Mouse (Mus musculus) Muller cell, postnatal 12 days (primary cell): ENCODE measurements at regions not wholly inside any gene's neighbourhood (a gene's known extent, or its start where the extent isn't known, plus 50 kb on each side); places are given as distances from the start of the nearest gene placed in this dataset.
A peak's percentile ranks its signal among the peaks of the same experiment; 100 is the strongest.
"Not testable (repeated sequence)": the region's sequence is repeated elsewhere in the genome, so short reads cannot be mapped to it uniquely, and the experiment has no call there.

Experiments
- DNase-seq: peaks from one replicate; pipeline ENCODE4 v3.0.0-alpha.2; 2015; ENCODE audit errors: inconsistent ontology term

DNA sequence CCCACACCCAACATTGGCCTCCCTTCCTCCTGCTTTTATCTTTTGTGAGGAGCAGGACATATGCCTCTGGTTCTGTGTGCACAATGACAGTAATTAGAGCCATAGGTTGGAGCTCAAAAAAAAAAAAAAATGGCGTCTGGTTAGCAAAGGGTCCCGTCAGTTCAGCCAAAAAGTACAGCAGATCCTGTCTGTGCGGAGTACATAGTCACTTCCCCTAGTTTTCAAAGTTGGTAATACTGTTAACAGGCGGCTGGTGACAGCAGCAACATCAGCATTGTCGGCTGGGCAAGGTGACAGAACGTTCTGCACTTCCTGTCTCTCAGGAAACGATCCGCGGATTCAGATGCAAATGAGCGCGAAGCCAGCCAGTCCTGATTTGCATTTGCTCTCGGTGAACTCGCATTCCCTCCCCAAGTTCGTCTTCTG lies 642.4 kb upstream of the Gm19410 start:
- peak; percentile 12 for DNase-seq

DNA sequence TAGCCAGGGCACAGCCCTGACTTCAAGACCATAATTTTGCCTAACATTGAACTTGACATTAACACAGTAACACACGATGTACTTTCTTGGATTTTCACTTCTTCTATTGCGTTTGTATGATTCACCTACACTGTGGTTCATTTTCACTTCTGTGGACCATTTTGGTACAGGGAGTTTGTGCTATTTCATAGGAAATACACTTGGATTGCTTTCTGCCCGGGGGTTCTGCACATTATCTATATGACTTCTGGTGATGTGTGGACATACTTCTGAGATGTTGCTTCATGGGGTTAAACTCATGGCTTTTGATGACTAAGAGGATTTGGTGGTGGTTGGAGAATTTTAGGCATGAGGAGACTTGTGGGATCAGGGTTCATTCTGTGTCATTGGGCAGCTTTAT lies 640.4 kb upstream of the Gm19410 start:
- DNase-seq, result no peak

DNA sequence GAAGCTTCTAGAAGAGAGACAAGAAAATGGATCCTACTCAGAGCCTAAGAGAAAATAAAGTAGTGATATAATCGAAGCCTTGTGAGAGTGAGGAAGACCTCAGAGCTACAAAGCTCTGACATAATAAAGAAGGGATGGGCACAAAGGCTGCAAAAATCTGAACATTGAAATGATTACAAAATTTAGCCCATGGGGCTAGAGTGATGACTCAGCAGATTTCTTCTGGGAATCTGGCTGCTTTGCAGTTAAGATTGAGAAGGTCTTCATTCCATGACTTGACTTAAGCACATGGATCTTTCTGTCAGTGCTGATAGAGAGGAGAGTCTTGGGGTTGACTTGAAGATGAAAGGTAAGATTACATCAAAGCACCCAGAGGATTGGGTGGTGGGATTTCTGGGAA lies 633.3 kb upstream of the Gm19410 start:
- no peak for DNase-seq

DNA sequence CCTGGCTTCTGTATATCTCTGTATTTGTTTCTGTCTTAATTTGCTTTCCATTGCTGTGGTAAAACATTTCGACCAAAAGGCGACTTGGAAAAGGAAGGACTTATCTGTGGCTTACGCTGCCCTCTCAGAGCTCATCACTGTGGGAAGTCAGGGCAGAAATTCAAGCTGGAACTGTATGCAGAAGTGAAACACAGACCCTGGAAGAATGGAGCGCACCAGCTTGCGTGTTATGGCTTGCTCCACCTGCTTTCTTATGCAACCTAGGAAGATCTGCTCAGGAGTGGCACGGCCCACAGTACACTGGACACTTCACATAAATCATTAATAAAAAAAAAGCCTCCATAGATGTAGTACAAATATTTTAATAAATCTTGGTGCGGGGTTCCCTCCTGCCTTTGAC lies 630.0 kb upstream of the Gm19410 start:
- no peak for DNase-seq

DNA sequence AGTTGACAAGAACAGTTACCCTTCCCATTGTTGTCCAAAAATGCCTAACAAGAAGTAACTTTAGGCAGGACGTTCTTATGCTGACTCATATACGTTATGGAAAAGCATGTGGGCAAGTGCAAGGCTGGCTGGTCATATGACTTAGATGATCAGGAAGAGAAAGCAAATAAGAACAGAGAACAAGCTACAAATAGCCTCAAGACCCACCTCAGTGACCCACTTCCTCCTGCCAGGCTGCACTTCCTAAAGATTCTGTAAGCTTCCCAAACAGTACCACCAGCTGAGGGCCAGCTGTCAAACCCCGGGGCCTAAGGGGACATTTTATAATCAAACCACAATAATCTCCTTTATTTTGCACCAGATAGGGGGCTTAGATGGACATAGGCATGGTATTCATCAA lies 628.9 kb upstream of the Gm19410 start:
- no peak for DNase-seq

DNA sequence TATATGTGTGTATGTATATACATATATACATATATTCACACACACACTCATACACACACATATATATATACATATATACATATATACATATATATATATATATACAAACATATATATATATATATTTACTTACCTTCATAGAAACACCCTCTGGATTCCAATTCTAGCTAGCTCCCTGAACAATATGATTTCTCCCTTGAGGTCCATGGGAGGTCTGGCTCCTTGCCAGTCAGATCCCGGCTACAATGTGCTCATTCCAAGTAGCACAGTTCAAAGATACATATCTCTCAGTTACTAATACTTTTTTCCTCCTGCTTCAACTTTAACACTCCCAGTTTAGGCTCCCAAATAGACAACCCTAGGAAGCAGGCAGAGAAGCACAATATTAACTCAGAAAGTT lies 624.8 kb upstream of the Gm19410 start:
- no peak for DNase-seq

DNA sequence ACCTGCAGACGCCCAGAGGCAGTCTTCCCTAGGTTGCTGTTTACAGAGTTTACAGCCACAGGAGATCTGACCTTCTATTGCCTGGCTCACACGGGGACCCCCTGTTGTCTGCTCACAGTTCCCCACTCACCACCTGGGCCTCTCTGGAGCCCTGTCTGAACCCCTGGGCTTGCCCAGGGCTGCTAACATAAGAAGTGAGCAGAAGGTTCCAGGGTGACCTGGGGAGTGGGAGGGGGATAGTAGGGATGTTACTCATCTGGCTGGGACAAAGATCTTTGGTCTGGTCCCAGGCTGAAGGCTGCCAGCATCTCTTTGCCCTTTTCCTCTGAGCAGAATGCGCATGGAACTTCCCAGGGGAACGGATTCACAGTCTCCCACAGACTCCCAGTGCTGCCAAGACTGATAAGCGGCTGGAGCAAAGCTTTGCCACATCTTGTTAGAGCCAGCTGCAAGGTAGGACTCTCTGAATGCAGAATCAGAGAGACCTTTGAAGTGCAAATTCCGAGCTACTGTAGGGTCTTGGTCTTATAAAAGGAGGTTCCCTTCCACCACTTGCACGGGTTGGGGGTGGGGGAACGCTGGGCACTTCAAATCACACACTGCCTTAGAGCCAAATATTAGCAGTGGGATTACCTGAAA lies 622.5 kb upstream of the Gm19410 start:
- no peak for DNase-seq

DNA sequence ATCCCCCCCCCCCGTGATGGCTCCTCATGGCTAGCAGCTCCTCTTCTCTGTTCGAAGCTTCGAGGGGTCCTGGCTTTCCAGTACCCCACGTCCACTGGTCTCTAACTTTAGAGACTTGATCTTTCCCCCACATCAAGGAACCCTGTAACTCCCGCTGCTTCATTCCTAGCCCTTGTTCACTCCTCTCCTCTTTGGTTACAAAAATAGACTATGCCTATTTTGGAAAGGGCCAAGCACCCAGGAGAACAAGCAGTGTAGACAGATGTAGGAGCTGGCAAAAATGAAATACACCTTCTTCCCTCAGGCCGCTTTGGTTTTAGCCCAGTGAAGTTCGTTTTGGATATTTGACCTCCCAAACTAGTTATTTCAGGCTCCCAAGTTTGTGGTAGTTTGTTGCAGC lies 621.9 kb upstream of the Gm19410 start:
- DNase-seq, result no peak

DNA sequence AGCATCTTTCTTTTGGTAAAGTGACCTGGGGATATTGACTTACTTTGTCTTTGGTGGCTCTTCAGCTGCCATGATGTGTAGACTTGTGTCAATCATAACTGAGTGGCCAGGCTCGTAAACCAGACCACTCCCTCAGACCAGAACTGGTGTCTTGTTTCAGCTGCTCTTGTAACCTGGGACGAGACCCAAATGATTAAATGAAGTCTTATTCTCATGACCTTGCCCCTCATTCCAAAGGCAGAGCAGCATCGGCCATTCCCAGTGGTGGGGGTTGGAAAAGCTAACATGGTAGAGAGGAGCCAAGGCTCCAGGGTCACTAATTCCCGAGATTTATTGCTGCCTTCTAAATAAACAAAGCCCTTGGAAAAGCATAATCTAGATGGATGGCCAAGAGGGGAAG lies 621.2 kb upstream of the Gm19410 start:
- no peak for DNase-seq

DNA sequence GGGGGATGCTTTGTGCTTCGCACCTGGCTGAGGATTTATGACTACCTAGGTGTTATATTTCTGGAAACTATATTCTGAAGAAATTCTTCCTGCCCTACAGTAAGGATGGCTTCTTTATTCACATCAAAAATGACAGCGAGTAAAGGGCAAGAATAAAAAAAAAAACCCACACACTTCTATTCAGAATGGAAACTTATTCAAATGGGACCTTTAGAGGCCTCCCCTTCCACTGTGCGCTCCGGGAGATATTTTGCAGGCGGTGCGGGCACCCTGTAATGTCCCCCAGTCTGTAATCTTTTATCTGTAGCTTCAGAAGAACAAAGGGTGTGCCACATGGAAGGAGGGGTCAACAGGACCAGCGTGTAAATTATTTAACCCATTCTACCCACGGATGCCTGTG lies 618.1 kb upstream of the Gm19410 start:
- DNase-seq, result no peak

DNA sequence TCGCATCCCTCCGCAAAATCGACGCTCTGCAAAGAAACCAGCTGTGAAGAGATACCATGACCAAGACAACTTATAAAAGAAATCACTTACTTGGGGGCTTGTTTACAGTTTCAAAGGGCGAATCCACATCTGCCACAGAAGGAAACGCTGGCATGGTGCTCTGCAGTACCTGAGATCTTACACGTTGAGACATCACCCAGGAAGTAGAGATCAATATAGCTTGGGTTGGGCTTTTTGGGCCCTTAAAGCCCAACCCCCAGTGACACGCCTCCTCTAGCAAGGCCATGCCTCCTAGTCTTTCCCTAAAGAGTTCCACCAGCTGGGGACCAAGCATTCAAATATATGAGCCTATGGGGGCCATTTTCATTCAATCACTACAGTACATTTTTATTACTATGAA lies 617.6 kb upstream of the Gm19410 start:
- no peak for DNase-seq

DNA sequence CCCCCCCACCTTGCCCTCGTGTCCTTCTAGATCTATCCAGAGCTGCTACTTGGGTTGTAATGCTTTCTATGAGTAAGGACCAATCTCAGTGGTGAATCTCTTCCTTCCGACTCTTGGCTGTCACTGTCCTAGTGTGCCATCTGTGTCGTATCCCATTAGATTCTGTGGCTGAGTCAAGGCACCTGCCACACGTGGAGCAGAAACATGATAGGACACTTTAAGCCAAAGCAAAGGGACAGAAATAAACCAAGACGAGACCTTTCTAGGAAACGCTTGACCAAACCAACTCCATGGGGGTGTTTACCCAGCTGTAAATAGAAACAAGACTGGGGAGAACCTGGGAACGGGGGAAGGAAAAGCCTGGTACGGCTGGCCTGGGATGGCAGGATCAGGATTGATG lies 613.0 kb upstream of the Gm19410 start:
- DNase-seq, result no peak

DNA sequence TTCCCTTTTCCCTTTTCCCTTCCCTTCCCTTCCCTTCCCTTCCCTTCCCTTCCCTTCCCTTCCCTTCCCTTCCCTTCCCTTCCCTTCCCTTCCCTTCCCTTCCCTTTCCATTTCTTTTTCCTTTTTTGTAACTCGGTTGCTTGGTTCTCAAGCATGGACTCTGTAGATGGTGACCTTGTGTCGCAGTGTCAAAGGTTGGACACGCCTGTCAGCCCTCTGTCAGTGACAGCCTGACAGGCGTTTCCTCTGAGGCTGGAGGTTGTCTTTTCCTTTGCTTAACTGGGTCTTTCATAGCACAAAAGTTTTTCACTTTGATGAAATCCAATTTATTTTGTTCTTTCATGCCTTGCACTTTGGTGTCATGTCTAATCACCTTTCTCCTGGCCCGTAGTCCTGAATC lies 609.3 kb upstream of the Gm19410 start:
- DNase-seq, result no peak

DNA sequence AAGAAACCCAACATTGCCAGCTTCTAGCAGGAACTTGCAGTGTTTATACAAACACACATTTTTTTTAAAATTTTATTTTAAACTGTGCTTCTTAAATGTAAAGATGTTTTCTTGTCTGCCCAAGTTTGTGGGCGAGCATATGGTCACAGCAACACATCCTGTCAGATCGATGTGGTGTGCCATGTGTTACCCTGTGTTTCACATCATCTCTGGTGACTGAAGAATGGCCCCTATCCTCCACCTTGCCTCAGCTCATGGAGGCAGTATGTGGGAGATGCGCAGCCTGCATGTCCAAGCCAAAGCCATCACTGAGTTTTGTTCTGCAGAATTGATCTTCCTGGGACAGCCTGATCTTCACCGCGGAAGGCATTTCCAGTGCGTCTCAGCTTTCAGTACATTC lies 607.9 kb upstream of the Gm19410 start:
- DNase-seq, result no peak

DNA sequence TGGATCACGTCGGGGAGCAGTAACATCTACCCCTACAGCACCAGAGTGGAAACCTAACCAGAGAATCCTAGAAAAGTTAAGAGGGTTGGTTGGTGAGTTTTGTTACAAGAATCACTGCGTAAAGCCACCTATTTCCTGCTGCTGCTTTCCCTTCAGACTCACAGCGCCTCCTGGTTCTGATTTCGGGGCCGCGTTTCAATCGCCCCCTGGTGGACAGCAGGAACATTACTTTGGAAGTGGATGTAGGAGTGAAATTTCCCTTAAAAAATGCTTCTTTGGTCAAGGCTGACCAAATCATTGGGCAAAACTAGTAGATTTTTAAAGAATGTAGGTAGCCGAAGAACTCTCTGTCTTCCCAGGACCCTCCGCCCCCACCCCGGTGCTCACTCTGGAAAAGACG lies 606.3 kb upstream of the Gm19410 start:
- peak; percentile 60 for DNase-seq

DNA sequence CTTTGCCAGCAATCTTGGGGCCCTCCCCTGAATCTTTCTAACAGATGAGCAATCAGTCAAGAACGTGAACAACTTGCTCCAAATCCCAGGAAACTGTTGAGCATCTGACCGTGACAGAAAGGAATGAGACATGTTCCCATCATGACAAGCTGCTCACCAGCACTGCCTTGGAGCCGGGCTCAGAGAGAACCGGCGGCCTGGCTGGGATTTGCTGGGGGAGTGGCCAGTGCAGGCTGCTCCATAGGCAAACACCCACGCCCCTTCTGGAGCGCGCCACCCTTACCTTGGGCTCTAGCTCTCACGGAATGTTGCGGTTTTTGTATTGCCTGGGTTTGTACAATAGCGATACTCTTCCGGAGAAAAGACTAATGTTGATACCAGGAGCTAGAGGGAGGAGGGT lies 605.4 kb upstream of the Gm19410 start:
- DNase-seq, result peak; percentile 39

DNA sequence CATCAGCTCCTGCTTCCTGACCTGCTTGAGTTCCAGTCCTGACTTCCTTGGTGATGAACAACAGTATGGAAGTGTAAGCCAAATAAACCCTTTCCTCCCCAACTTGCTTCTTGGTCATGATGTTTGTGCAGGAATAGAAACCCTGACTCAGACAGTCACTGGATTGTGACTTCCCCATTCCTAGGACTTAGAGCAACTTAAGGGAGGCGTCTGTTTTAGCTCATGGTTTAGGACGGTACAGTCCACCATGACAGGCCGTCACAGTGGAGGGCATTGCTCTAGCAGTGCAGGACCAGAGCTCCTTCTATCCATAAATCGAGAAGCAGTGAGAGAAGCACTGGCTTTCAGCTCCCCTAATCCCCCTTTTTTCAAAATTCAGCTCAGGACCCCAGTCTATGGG lies 603.4 kb upstream of the Gm19410 start:
- DNase-seq, result not testable (repeated sequence)

DNA sequence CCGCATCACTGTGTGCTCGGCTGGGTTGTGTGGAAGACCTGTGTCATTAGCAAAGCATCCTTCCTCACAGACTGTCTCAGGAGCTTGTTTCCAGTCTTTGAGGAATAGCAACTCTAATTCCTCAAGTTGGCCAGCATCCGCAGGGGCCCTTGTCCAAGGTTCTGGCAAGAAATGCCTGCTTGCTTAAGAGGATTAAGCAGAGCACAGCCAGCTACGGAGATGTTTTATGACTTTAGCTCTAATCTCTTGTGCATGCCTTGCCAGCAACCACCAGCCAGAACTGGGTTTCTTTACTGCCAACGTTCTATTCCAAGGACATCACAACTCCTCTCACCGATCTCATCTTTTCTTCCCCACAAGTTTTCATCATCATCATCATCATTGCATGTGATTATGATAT lies 599.0 kb upstream of the Gm19410 start:
- DNase-seq, result no peak

DNA sequence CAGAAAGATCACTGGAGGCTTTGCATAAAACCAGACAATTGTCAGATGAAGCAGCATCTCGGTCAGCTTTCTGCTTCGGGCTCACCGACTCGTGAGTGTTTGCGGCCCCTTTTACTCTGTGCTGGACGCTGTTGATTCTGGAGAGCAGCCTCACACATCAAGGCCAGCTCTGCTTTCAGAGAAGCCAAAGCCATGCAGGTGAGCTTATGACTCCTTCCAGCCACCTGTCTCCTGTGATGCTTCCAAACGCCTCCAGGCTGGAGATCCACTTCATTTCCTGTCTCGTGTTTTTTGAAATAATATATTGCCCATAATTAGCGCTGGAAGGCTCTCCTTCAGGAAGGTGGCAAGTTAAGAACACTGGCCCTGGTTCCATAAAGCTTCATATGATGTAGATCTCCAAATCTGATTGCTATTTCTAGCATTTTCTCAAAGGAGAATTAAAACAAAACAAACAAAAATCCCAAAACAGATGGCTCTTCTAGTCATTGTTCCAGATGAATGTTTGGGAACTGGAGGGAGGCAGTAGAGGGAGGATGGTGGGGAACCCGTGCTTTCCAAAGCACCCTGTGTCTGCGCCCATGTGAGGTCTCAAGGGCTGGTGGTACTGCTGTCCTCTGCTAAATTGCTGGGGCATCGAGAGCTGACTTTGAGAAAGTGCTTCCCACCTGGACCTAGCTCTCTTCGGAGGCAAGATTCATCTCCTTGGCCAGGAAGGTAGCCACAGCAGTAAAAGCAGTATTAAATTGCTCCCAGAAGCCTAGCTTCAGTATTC lies 593.9 kb upstream of the Gm19410 start:
- no peak for DNase-seq

DNA sequence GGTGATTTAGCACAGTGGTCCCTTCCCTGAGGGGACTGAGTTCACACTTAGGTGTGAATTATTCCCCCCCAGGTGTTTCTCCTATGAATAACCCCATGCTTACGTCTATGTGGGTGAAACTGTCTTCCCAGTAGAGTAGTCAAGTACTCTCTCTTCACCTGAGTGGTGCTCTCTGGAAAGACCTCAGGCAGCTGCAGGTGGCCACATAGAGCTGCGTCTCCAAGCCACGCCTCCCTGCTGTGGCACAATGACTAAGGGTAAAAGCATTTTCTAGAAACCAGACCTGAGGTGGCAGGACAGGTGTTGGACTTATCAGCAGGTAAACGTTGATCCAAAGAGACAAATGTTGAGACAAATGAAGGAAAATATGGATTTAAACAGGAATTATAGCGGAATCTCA lies 588.3 kb upstream of the Gm19410 start:
- no peak for DNase-seq

DNA sequence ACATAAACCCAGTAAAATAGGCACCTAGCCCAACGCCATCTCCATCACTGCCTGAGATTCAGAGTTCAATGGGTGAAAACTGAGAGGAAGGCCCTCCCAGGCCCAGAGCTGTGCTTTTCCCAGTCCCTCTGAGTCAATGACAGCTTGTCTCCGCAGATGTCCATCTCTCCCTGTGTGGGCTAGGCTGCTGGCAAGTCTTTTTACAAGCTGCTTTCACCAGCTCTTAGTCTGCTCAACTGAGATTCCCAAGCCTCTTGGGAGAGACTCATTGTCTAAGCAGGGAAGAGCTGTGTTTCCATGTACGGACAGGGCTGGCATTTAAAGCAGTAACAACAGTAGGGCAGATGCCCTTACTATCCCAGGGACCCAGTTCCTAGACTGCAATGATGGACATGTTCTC lies 585.5 kb upstream of the Gm19410 start:
- DNase-seq, result no peak

DNA sequence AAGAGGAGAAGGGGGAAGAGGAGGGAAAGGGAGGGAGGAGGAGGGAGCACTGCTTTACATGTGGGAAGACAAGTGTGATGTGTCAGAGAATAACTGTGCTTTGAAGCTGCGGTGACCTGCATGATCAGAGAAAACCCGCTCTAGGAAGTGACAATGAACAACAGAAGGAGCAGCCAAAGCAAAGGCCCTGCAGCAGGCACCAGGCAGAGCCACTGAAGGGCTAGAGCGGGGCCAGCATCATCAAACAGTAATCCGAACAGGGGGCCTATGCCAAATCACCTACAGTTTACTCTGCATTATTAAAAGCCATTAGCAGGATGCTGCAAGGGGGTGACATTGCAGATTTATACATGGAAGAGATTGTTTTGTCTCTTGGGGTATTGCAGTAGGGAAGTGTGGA lies 583.4 kb upstream of the Gm19410 start:
- no peak for DNase-seq

DNA sequence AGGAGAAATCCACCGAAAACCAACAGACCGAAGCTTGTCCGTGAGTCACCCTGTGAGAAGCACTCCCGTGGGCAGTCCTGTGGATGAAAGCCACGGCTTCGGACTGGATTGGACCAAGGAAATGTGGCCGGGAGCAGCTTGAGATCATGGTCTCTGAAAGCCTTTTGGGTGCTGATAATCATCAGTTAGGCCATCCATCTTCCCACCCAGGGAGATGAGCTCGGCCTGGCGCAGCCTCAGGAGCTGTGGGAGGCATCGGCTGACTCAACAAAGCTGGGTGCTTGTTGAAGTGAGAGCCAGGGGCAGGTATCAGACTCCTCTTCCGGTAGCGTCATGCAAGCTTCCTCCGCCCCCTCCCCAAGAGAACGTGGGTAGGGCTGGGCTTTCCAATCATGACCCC lies 582.2 kb upstream of the Gm19410 start:
- DNase-seq, result no peak

DNA sequence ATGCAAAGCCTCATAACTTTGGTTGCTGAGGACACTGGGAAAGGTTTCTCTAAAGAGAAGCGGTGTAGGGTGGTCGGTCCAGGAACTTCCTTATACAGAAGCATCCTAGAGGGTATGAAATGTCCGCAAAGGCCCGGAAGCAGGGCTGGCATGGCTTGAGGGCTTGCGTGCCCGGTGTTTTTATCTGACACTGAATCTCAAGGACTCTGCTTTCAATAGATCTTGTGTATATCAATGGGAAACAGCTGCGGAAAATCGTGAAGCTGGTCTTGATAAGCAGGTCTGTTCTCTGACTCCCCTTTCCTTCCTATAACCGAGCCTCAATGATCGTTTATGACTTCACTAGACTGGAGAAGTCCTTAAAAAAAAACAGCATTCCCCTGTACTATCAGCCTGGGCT lies 580.4 kb upstream of the Gm19410 start:
- DNase-seq, result no peak
